Mouse (Mus musculus) intestine, embryonic 14.5 days (tissue): ENCODE measurements around the gene Scml4. TPM values are rescaled to one million over a fixed set of nuclear protein-coding genes. Genes with fewer than 3 reads are reported as not detected.

Experiments
- ATAC-seq: fragments of 200-750 bp; cut with Nextera tagmentation; replicated peaks from 2 replicates; pipeline ENCODE4 v1.8.0; 2017; ENCODE audit warnings: low read depth, moderate number of reproducible peaks, moderate TSS enrichment, moderate library complexity; ENCODE audit not compliant: low FRiP score, low TSS enrichment
- DNase-seq: peaks from one replicate; pipeline ENCODE4 v3.0.0-alpha.2; 2018; ENCODE audit warnings: low spot score
- H3K27ac ChIP-seq: fragments of 300-500 bp; sonication (generic); 2 replicates; pipeline ENCODE4 v1.5.1; 2014; ENCODE audit warnings: low read depth, mild to moderate bottlenecking, control low read depth
- H3K27me3 ChIP-seq: fragments of 300-500 bp; sonication (generic); replicated peaks from 2 replicates; pipeline ENCODE4 v1.6.1; 2014; ENCODE audit warnings: low read length, control low read depth; ENCODE audit not compliant: control insufficient read depth, insufficient read depth
- H3K36me3 ChIP-seq: fragments of 300-500 bp; sonication (generic); 2 replicates; pipeline ENCODE4 v1.6.1; 2014; ENCODE audit warnings: low read length, control low read depth; ENCODE audit not compliant: control insufficient read depth, insufficient read depth
- H3K4me1 ChIP-seq: fragments of 300-500 bp; sonication (generic); replicated peaks from 2 replicates; pipeline ENCODE4 v1.6.1; 2014; ENCODE audit warnings: low read length, control low read depth, mixed read lengths; ENCODE audit not compliant: control insufficient read depth, insufficient read depth
- H3K4me2 ChIP-seq: fragments of 300-500 bp; sonication (generic); 2 replicates; pipeline ENCODE4 v1.6.1; 2014; ENCODE audit warnings: low read length
- H3K4me3 ChIP-seq: fragments of 300-500 bp; sonication (generic); 2 replicates; pipeline ENCODE4 v1.5.1; 2014; ENCODE audit warnings: low read depth, low read length, control low read depth, mixed read lengths
- H3K9ac ChIP-seq: fragments of 300-500 bp; sonication (generic); 2 replicates; pipeline ENCODE4 v1.6.1; 2014; ENCODE audit warnings: mild to moderate bottlenecking, low read length
- H3K9me3 ChIP-seq: fragments of 300-500 bp; sonication (generic); 2 replicates; pipeline ENCODE4 v1.6.1; 2016; ENCODE audit warnings: low read length, control low read depth; ENCODE audit not compliant: control insufficient read depth
- WGBS: fragments of 180-500 bp; shearing (Covaris S2); extraction: QIAGEN DNeasy Blood & Tissue Kit; methylation state at CpG from one replicate; pipeline ENCODE4 v1.1.7; 2014; 5-methylcytosine and 5-hydroxymethylcytosine counted together
- polyA plus RNA-seq: library from polyadenylated mRNA; unstranded; fragments of >200 nt; fragmentation: Nextera tagmentation; extraction: Ambion mirVana; gene quantifications from 2 replicates; pipeline ENCODE4 v1.2.1, GENCODE M21; 2014

The Scml4 gene
- polyA plus RNA-seq, 1 experiment from 2014 or later = 22.3 TPM

- no peak overlapping the region for H3K9ac ChIP-seq
- H3K9me3 ChIP-seq = no peaks in the 10 kb centered on the region
- no peak overlapping the region for H3K27ac ChIP-seq
- H3K36me3 ChIP-seq = no peaks in the 10 kb centered on the region
- 86% methylated on average over 4 of the region's 4 CpGs for WGBS
- no peaks in the 10 kb centered on the region for H3K27me3 ChIP-seq
- ATAC-seq = no peak
- DNase-seq = no peak
- H3K4me3 ChIP-seq = no peak overlapping the region
- H3K4me1 ChIP-seq = peaks cover 12% of the 10 kb centered on the region
- no peak overlapping the region for H3K4me2 ChIP-seq
Observed at GRCm38 (mm10) chr10:43006534-43006933, 146.4 kb downstream of the Scml4 start.

GRCm38 (mm10) chr10:43008116-43008515 is 147.9 kb downstream of the Scml4 start:
- H3K9ac ChIP-seq = no peak overlapping the region
- ATAC-seq = no peak
- WGBS = 77% methylated on average over 11 of the region's 11 CpGs
- no peak overlapping the region for H3K4me2 ChIP-seq
- H3K4me3 ChIP-seq = no peak overlapping the region
- no peak overlapping the region for H3K27ac ChIP-seq
- H3K9me3 ChIP-seq = no peaks in the 10 kb centered on the region
- peaks cover 3% of the 10 kb centered on the region for H3K4me1 ChIP-seq
- no peaks in the 10 kb centered on the region for H3K36me3 ChIP-seq
- no peak for DNase-seq
- no peaks in the 10 kb centered on the region for H3K27me3 ChIP-seq

Other genes with a start within 250 kb of the Scml4 start
- 24.1 and 29.4 TPM in 2 replicates for gene Sec63, start 98.9 kb upstream of the Scml4 start, polyA plus RNA-seq